Mouse (Mus musculus) olfactory bulb, adult 2 months (tissue): ENCODE measurements around the gene Ctsh. TPM values are rescaled to one million over a fixed set of nuclear protein-coding genes. Genes with fewer than 3 reads are reported as not detected.
"Not testable (repeated sequence)": the region's sequence is repeated elsewhere in the genome, so short reads cannot be mapped to it uniquely, and the experiment has no call there.

ENCODE experiments used
- H3K27ac ChIP-seq: fragments of 200-500 bp; 2 replicates; pipeline ENCODE4 v1.5.1; 2012; ENCODE audit warnings: low read depth, low read length; ENCODE audit not compliant: insufficient read depth
- H3K4me1 ChIP-seq: fragments of 200-500 bp; 2 replicates; pipeline ENCODE4 v1.6.1; 2012; ENCODE audit warnings: low read length; ENCODE audit not compliant: control insufficient read depth, insufficient read depth
- H3K4me3 ChIP-seq: fragments of 200-500 bp; 2 replicates; pipeline ENCODE4 v1.5.1; 2012; ENCODE audit warnings: mild to moderate bottlenecking, low read depth, low read length, moderate library complexity; ENCODE audit not compliant: insufficient read depth
- CTCF ChIP-seq: fragments of 200-500 bp; IDR thresholded peaks from 2 replicates; pipeline ENCODE4 v1.5.1; 2012; ENCODE audit warnings: low read depth, mild to moderate bottlenecking, low read length, moderate library complexity; ENCODE audit not compliant: insufficient read depth
- POLR2A ChIP-seq: fragments of 200-500 bp; IDR thresholded peaks from 2 replicates; pipeline ENCODE4 v1.6.1; 2012; ENCODE audit warnings: mild to moderate bottlenecking, low read depth, low read length, moderate library complexity; ENCODE audit not compliant: insufficient read depth
- WGBS: fragments of 180-500 bp; shearing (Covaris S2); methylation state at CpG from one replicate; pipeline ENCODE4 v1.1.7; 2018; 5-methylcytosine and 5-hydroxymethylcytosine counted together
- polyA plus RNA-seq: library from polyadenylated mRNA; stranded (reverse); fragments of >200 nt; gene quantifications from 2 replicates; pipeline ENCODE4 v1.2.4, GENCODE M21; 2012; ENCODE audit warnings: low replicate concordance; ENCODE audit not compliant: missing spikeins, insufficient read depth, insufficient read length

Ctsh gene
- polyA plus RNA-seq, 1 experiment = not detected

GRCm38 (mm10) chr9:90054371-90055145 lies 606 bp downstream of the Ctsh start:
- WGBS = 1% methylated on average over 37 of the region's 37 CpGs
- H3K27ac ChIP-seq = no peak overlapping the region
- H3K4me3 ChIP-seq = peak overlapping the region; percentile 42
- TF ChIP-seq CTCF = no peak
- no peak for TF ChIP-seq POLR2A
- peaks cover 8% of the 10 kb centered on the region; the same call in 1 of the 2 replicates for H3K4me1 ChIP-seq

- TF ChIP-seq POLR2A (no peak), CTCF (no peak)
- WGBS = 53% methylated on average over 5 of the region's 5 CpGs
- no peak overlapping the region for H3K27ac ChIP-seq
- peaks cover 8% of the 10 kb centered on the region; the same call in 1 of the 2 replicates for H3K4me1 ChIP-seq
- no peak overlapping the region for H3K4me3 ChIP-seq
Observed at GRCm38 (mm10) chr9:90055409-90055808, 1.5 kb downstream of the Ctsh start.

GRCm38 (mm10) chr9:90055911-90056310 lies 2.0 kb downstream of the Ctsh start:
- TF ChIP-seq CTCF (no peak), POLR2A (no peak)
- Histone ChIP-seq H3K4me1 (peaks cover 8% of the 10 kb centered on the region; the same call in 1 of the 2 replicates), H3K27ac (no peak overlapping the region), H3K4me3 (no peak overlapping the region)
- 85% methylated on average over 3 of the region's 3 CpGs for WGBS

- 85% methylated on average over 2 of the region's 2 CpGs for WGBS
- Histone ChIP-seq H3K4me1 (peaks cover 8% of the 10 kb centered on the region; the same call in 1 of the 2 replicates), H3K27ac (no peak overlapping the region), H3K4me3 (no peak overlapping the region)
- TF ChIP-seq CTCF (no peak), POLR2A (no peak)
Observed at GRCm38 (mm10) chr9:90056716-90057115, 2.8 kb downstream of the Ctsh start.

- Histone ChIP-seq H3K27ac (no peak overlapping the region), H3K4me1 (no peaks in the 10 kb centered on the region), H3K4me3 (no peak overlapping the region)
- WGBS = 85% methylated on average over 9 of the region's 9 CpGs
- TF ChIP-seq CTCF = no peak
- TF ChIP-seq POLR2A = no peak
Observed at GRCm38 (mm10) chr9:90059828-90060573, 6.0 kb downstream of the Ctsh start.

GRCm38 (mm10) chr9:90060574-90060875 lies 6.6 kb downstream of the Ctsh start:
- WGBS = 60% methylated on average over 2 of the region's 2 CpGs
- Histone ChIP-seq H3K27ac (no peak overlapping the region), H3K4me1 (no peaks in the 10 kb centered on the region), H3K4me3 (no peak overlapping the region)
- TF ChIP-seq CTCF (no peak), POLR2A (no peak)

- WGBS = 97% methylated on average over 5 of the region's 5 CpGs
- H3K4me1 ChIP-seq = not testable (repeated sequence)
Observed at GRCm38 (mm10) chr9:90060932-90061331, 7.0 kb downstream of the Ctsh start.

GRCm38 (mm10) chr9:90067341-90067740 lies 13.4 kb downstream of the Ctsh start:
- TF ChIP-seq POLR2A (no peak), CTCF (no peak)
- no peak overlapping the region for H3K27ac ChIP-seq
- 73% methylated on average over 2 of the region's 2 CpGs for WGBS
- H3K4me3 ChIP-seq = no peak overlapping the region
- H3K4me1 ChIP-seq = no peaks in the 10 kb centered on the region

More at GRCm38 (mm10) chr9:90060932-90061331, 7.0 kb downstream of the Ctsh start:
- not testable (repeated sequence) for H3K27ac ChIP-seq, H3K4me3 ChIP-seq

- TF ChIP-seq POLR2A (no peak), CTCF (no peak)
- no peak overlapping the region for H3K4me3 ChIP-seq
- 94% methylated on average over 6 of the region's 6 CpGs for WGBS
Observed at GRCm38 (mm10) chr9:90068786-90069185, 14.8 kb downstream of the Ctsh start.

GRCm38 (mm10) chr9:90069485-90069884 lies 15.5 kb downstream of the Ctsh start:
- Histone ChIP-seq H3K4me1 (no peaks in the 10 kb centered on the region), H3K27ac (no peak overlapping the region), H3K4me3 (no peak overlapping the region)
- 87% methylated on average over 7 of the region's 7 CpGs for WGBS
- TF ChIP-seq CTCF = no peak

More at GRCm38 (mm10) chr9:90068786-90069185, 14.8 kb downstream of the Ctsh start:
- H3K4me1 ChIP-seq = no peaks in the 10 kb centered on the region
- no peak overlapping the region for H3K27ac ChIP-seq
